Mouse (Mus musculus): ENCODE results near the gene Nol12. TPM values are rescaled to one million over a fixed set of nuclear protein-coding genes. Genes with fewer than 3 reads are reported as not detected.

The Nol12 gene
- polyA plus RNA-seq, 1 experiment from 2014 or later: 53.8 TPM

DNA sequence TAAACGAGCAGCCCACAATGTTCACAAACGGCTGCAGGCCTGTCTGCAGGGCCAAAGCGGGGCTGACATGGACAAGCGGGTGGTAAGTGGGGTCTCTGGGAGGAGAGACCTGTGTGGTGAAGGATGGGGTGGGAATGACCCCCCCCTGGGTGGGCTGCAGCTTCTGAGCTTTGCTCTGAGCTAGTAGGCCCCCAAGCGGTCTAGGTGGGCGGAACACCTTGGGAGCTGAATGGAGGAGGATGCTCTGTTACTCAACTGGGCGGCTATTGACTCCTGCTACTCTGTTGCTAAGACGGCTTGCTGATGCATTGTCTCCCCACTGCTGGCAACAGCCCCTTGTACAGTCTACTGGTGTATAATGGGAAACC lies 33.3 kb upstream of the Nol12 start:
- no peak overlapping the region for H3K4me3 ChIP-seq
- H3K27me3 ChIP-seq: peaks cover 30% of the 10 kb centered on the region
- H3K9ac ChIP-seq: 0 out of 2 replicates have a peak overlapping the region, but pooled peaks have one; percentile 67
- peaks cover 20% of the 10 kb centered on the region for H3K4me1 ChIP-seq
- H3K4me2 ChIP-seq (replicated peaks): peak overlapping the region; percentile 91
- H3K36me3 ChIP-seq: no peaks in the 10 kb centered on the region
- no peak for ATAC-seq (ENCODE audit: low FRiP score)
- no peaks in the 10 kb centered on the region for H3K9me3 ChIP-seq (replicated peaks)
- 47% methylated on average over 8 of the region's 8 CpGs for WGBS
- H3K27ac ChIP-seq: no peak overlapping the region

DNA sequence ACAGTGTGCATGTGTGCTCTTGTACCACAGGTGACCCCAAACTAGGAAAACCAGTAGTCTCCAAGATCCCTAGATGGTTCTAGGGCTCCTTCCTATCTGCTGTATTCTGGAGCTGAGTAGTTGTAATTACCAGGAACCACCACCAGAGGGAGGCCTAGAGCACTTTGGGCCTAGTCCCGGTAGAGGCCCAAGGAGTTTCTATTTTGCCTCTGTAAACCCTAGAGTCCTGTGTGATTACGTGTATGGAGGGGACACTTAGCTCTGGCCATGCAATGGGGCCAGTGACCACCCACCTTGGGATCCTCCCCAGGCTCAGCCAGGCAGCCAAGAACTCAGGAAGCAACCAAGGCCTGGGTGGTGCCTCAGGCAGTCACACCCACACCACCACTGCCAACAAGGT lies 31.5 kb upstream of the Nol12 start:
- H3K9me3 ChIP-seq (replicated peaks): no peaks in the 10 kb centered on the region
- peaks cover 30% of the 10 kb centered on the region for H3K27me3 ChIP-seq
- no peak overlapping the region for H3K4me3 ChIP-seq
- H3K27ac ChIP-seq: no peak overlapping the region
- 11% methylated on average over 2 of the region's 2 CpGs for WGBS
- no peak for ATAC-seq (ENCODE audit: low FRiP score)
- no peaks in the 10 kb centered on the region for H3K36me3 ChIP-seq
- H3K9ac ChIP-seq: no peak overlapping the region
- peaks cover 20% of the 10 kb centered on the region for H3K4me1 ChIP-seq
- no peak overlapping the region for H3K4me2 ChIP-seq (replicated peaks)

DNA sequence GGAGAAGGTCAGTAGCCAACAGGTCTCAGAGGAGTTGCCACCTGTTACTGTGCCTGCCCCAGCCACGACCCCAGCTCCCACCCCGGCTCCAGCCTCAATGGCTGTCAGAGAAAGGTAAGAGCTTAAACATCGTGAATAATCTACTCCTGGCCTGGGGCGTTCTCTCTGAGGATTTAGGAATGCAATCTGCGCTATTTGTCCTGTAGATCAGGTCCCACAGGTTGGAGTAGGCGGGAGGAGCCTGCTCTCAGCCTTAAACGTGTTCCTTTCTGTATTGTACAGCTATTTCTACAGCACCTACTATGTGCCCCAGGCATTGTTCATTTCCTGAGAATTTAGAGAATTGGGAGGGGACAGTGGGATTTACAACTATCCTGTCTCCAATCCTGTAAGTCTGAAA lies 26.3 kb upstream of the Nol12 start:
- no peaks in the 10 kb centered on the region for H3K36me3 ChIP-seq
- 79% methylated on average over 7 of the region's 7 CpGs for WGBS
- no peak overlapping the region for H3K9ac ChIP-seq
- no peak overlapping the region for H3K4me3 ChIP-seq
- 0 out of 2 replicates have a peak, but pooled peaks cover 4% of the 10 kb centered on the region for H3K4me1 ChIP-seq
- no peak overlapping the region for H3K27ac ChIP-seq
- H3K4me2 ChIP-seq (replicated peaks): no peak overlapping the region
- ATAC-seq (ENCODE audit: low FRiP score): no peak
- H3K9me3 ChIP-seq (replicated peaks): no peaks in the 10 kb centered on the region
- no peaks in the 10 kb centered on the region for H3K27me3 ChIP-seq

DNA sequence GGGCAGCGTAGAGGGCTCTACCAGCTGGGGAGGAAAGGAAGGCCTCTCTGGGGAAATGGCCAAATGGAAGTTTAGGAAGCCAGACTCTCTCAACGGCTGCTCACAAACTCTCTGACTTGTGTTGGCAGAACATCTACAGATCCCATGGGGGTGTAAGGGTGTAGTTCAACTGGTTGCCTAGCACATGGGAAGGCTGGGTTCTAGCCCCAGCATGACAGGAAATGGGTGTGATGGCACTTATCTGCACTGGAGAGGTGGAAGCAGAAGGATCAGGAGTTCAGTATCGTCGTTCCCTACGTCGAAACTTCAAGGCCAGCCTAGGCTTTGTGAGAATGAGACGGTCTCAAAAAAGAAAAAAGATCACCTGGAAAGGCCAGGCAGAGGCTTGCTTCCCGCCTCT lies 25.8 kb upstream of the Nol12 start:
- 0 out of 2 replicates have a peak, but pooled peaks cover 6% of the 10 kb centered on the region for H3K4me1 ChIP-seq
- WGBS: 89% methylated on average over 8 of the region's 8 CpGs
- H3K9ac ChIP-seq: no peak overlapping the region
- no peaks in the 10 kb centered on the region for H3K36me3 ChIP-seq
- no peaks in the 10 kb centered on the region for H3K27me3 ChIP-seq
- no peak overlapping the region for H3K27ac ChIP-seq
- H3K4me3 ChIP-seq: no peak overlapping the region
- H3K4me2 ChIP-seq (replicated peaks): no peak overlapping the region
- H3K9me3 ChIP-seq (replicated peaks): no peaks in the 10 kb centered on the region
- ATAC-seq (ENCODE audit: low FRiP score): no peak

DNA sequence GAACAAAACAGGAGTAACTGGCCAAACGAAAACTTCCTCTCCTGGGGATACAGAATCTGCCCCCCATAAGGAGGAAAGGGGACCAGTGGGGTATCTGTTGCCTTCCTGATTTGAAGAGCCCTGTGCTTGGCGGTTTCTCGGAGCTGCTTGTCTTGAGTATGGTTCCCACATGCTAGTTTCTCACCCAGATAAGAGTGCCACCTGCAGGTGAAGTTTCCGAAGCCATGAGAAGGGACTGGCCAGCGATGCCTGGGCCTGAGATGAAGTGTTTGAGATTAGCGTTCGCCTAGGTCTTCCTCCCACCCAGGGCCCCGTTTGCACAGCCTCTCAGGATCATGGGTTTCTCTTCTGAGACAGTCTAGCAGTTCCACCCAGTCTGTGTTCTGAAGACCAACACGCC lies 22.7 kb upstream of the Nol12 start:
- Histone ChIP-seq H3K27me3 (no peaks in the 10 kb centered on the region), H3K4me1 (peaks cover 35% of the 10 kb centered on the region), H3K9me3 (replicated peaks) (no peaks in the 10 kb centered on the region), H3K27ac (no peak overlapping the region), H3K36me3 (no peaks in the 10 kb centered on the region), H3K4me3 (no peak overlapping the region), H3K9ac (no peak overlapping the region), H3K4me2 (replicated peaks) (no peak overlapping the region)
- 40% methylated on average over 9 of the region's 9 CpGs for WGBS
- ATAC-seq (ENCODE audit: low FRiP score): no peak

DNA sequence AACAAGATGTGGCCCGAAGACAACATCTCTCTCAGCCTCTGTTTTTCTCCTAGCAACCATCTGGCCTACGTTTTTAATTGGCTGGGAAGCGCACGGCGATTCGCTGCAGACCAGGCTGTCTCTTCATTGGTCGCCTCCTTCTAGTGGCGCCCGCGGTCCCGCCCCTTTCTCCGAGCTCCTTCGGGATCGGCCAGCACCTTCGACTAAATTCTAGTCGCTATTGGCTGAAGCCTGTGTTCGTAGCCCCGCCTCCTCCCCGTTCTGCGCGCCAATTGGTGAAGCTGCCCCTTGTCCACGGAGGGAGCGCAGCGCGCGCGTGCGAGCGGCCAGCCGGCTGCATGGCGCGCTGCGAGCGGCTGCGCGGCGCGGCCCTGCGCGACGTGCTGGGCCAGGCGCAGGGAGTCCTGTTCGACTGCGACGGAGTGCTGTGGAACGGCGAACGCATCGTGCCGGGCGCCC lies 21.1 kb upstream of the Nol12 start, which contains the start of gene Pdxp:
Gene Pdxp, plus strand, starts transcription at position 288 of the 459 bp plus-strand sequence.
- WGBS: under 1% methylated on average over 51 of the region's 51 CpGs
- Histone ChIP-seq H3K27ac (peak within 1 kb of the TSS; percentile 96), H3K9ac (peak within 1 kb of the TSS; percentile 85), H3K27me3 (no peaks in the 10 kb centered on the region), H3K4me1 (peaks cover 35% of the 10 kb centered on the region), H3K4me3 (peak within 1 kb of the TSS; percentile 72), H3K9me3 (replicated peaks) (no peaks in the 10 kb centered on the region), H3K4me2 (replicated peaks) (peak within 1 kb of the TSS; percentile 96), H3K36me3 (peaks cover 11% of the 10 kb centered on the region; the same call in 1 of the 2 replicates)
- ATAC-seq (ENCODE audit: low FRiP score): peak; percentile 94

DNA sequence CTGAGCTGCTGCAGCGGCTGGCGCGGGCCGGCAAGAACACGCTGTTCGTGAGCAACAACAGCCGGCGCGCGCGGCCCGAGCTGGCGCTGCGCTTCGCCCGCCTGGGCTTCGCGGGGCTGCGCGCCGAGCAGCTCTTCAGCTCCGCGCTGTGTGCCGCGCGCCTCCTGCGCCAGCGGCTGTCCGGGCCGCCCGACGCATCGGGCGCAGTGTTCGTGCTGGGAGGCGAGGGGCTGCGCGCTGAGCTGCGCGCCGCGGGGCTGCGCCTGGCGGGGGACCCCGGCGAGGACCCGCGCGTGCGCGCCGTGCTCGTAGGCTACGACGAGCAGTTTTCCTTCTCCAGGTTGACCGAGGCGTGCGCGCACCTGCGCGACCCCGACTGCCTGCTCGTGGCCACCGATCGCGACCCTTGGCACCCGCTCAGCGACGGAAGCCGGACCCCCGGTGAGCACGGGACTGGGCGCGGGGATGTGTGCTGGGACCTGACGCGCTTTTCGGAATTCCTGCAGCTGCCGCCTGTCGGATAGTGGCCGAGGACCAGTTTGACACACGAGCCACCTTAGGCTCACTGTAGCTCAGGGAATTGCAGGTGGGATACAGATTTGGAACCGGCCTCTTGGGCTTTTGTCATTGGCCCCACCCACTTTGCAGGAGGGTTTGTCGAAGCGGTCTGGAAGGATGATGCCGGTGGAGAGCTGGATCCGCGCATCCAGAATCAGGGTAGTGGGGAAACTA lies 20.5 kb upstream of the Nol12 start:
- peaks cover 35% of the 10 kb centered on the region for H3K4me1 ChIP-seq

DNA sequence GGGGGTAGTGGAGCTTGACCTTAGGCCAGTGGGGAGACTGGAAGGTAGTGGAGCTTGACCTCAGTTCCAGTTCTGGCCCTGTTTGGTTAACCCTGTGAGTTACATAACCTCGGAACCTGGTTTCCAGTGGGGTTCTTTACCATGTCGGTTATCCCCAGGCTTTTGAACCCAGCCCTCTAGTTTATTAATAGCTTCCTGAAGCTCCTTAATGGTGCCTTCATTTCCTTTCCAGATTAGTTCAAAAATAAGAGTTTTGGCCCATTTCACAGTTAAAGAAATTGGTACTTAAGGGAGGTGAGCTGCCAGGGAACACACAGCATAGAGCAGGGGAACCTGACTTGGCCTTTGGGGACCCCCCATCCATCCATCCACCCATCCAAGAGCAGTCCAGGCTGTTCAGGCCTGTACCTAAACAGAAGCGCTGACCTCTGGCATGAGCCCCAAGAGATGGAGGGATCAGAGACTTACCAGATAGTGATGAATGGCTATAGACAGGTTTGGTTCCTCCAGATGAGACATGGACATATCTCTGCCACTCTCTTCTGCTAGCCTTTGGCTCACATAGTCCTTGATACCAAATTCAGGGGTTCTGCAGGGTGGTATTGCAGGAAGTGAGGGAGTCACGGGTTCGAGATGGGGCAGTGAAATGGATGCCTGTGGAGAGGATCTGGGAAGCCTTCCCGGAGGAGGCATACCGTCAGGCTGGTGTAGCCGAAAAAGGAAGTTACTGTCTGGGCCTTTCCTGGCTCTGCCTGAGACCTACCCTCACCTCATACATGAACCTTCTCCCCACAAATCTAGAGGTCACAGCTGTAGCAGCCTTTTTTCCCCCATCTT lies 19.7 kb upstream of the Nol12 start:
- Histone ChIP-seq H3K9me3 (replicated peaks) (no peaks in the 10 kb centered on the region), H3K36me3 (peaks cover 22% of the 10 kb centered on the region), H3K27ac (peak overlapping the region; percentile 96), H3K4me1 (peaks cover 35% of the 10 kb centered on the region), H3K4me2 (replicated peaks) (peak overlapping the region; percentile 96), H3K9ac (peak overlapping the region; percentile 85), H3K27me3 (no peaks in the 10 kb centered on the region), H3K4me3 (peak overlapping the region; percentile 72)
- WGBS: 52% methylated on average over 8 of the region's 8 CpGs
- ATAC-seq (ENCODE audit: low FRiP score): no peak

More for the DNA sequence above, 20.5 kb upstream of the Nol12 start:
- Histone ChIP-seq H3K9me3 (replicated peaks) (no peaks in the 10 kb centered on the region), H3K27ac (peak overlapping the region; percentile 96), H3K9ac (peak overlapping the region; percentile 85), H3K27me3 (no peaks in the 10 kb centered on the region), H3K4me2 (replicated peaks) (peak overlapping the region; percentile 96), H3K36me3 (peaks cover 16% of the 10 kb centered on the region), H3K4me3 (peak overlapping the region; percentile 72)
- WGBS: under 1% methylated on average over 67 of the region's 87 CpGs
- peak; percentile 68 for ATAC-seq (ENCODE audit: low FRiP score)

DNA sequence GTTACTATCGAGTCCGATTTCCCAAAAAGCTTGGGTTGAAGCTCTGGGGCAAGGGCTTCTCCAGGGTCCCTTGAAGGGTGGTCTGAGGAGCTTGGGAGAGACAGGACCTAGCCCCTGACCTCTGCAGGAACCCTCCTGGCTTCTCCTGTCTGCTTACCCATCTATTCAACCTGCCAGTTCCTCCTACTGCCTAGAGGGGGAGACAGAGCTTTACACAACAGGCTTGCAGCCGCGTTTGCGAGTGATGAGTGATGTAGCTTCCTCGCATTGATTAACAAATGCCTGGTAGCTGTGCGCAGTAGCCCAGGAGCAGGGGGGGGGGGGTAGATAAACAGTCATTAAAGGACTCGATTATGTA lies 19.1 kb upstream of the Nol12 start:
- WGBS: 5% methylated on average over 8 of the region's 8 CpGs
- Histone ChIP-seq H3K9ac (peak overlapping the region; percentile 85), H3K27ac (peak overlapping the region; percentile 42), H3K36me3 (peaks cover 22% of the 10 kb centered on the region), H3K27me3 (no peaks in the 10 kb centered on the region), H3K9me3 (replicated peaks) (no peaks in the 10 kb centered on the region), H3K4me1 (peaks cover 35% of the 10 kb centered on the region), H3K4me3 (peak overlapping the region; percentile 72), H3K4me2 (replicated peaks) (peak overlapping the region; percentile 96)
- peak; percentile 23 for ATAC-seq (ENCODE audit: low FRiP score)

DNA sequence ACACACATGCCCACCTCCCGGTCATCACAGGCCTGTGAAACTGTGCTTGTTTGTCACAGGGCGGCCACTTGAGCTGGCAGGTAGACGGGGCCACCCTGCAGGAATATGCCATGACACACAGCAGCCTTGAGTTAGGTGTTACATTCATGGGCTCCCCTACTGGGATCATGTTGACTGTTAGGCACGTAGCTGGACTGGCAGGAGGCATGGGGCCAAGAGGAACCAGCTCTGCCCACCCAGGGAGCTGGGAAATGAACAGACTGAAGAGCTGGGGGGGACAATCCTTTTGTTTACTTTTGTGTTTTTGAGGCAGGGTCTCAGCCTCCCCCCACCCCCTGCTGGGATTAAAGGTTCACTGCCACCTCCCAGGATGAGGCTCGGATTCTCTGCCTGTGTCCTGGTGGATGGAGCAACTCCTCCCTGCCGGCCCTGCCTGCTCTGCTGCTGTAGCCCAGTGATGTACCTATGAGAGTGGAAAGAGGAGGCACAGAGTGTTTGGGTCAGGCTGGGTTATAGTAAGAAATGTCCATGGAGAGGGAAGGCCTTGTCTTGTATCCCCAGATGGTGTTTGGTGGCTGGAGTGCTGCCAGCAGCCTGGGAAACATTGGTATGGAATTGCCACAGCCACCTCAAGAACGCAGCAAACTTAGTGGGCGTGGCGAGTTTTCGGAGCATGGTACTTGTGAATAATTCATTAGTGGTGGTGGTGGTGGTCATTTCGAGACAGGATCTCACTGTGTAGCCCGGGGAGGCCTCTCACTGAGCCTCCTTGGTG lies 18.5 kb upstream of the Nol12 start:
- no peaks in the 10 kb centered on the region for H3K27me3 ChIP-seq
- H3K9ac ChIP-seq: peak overlapping the region; percentile 85
- peak; percentile 5; the same call in 1 of the 2 replicates for ATAC-seq (ENCODE audit: low FRiP score)
- peaks cover 35% of the 10 kb centered on the region for H3K4me1 ChIP-seq
- H3K9me3 ChIP-seq (replicated peaks): no peaks in the 10 kb centered on the region
- H3K36me3 ChIP-seq: peaks cover 22% of the 10 kb centered on the region
- peak overlapping the region; percentile 72 for H3K4me3 ChIP-seq
- peak overlapping the region; percentile 96 for H3K4me2 ChIP-seq (replicated peaks)
- WGBS: 38% methylated on average over 12 of the region's 12 CpGs
- H3K27ac ChIP-seq: peak overlapping the region; percentile 42

DNA sequence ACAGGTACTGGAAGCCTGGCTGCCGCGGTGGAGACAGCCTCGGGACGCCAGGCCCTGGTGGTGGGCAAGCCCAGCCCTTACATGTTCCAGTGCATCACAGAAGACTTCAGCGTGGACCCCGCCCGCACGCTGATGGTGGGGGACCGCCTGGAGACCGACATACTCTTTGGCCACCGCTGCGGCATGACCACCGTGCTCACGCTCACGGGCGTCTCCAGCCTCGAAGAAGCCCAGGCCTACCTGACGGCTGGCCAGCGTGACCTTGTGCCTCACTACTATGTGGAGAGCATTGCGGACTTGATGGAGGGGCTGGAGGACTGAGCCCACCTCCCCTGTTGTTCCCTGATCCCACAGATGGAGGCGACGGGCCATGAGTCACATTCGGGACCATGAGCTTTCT lies 16.6 kb upstream of the Nol12 start:
- Histone ChIP-seq H3K9ac (no peak overlapping the region), H3K27ac (no peak overlapping the region), H3K9me3 (replicated peaks) (no peaks in the 10 kb centered on the region), H3K4me2 (replicated peaks) (no peak overlapping the region), H3K36me3 (peaks cover 22% of the 10 kb centered on the region), H3K4me1 (peaks cover 34% of the 10 kb centered on the region), H3K27me3 (no peaks in the 10 kb centered on the region), H3K4me3 (no peak overlapping the region)
- WGBS: 93% methylated on average over 23 of the region's 23 CpGs
- no peak for ATAC-seq (ENCODE audit: low FRiP score)

DNA sequence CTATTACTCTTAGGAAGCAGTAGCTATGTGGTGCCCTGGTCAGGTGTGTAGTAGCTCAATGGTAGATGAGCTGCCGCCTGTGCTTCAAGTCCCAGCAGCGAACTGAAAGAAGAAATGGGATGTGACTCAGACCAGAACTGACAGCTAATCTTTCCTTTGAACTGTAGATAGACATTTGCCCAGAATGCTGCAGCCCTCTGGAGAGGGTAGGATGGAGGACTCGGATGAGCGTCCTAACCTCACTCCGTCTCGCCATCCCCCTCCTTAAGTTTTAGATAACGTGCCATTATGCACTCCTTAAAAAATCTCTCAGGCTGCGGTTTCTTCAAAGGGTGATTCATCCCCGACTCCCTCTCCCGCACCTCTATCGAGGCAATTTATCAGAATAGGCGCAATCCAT lies 14.8 kb upstream of the Nol12 start:
- ATAC-seq (ENCODE audit: low FRiP score): no peak
- H3K36me3 ChIP-seq: peaks cover 22% of the 10 kb centered on the region
- no peaks in the 10 kb centered on the region for H3K9me3 ChIP-seq (replicated peaks)
- H3K9ac ChIP-seq: no peak overlapping the region
- H3K4me1 ChIP-seq: peaks cover 21% of the 10 kb centered on the region
- no peaks in the 10 kb centered on the region for H3K27me3 ChIP-seq
- H3K4me2 ChIP-seq (replicated peaks): no peak overlapping the region
- H3K4me3 ChIP-seq: no peak overlapping the region
- H3K27ac ChIP-seq: no peak overlapping the region
- WGBS: 80% methylated on average over 12 of the region's 12 CpGs

Data from hindbrain, embryonic 12.5 days (tissue).